Mouse (Mus musculus): ENCODE data around the gene Olfr1.

Olfr1 gene

GRCm38 (mm10) chr11:73399514-73399913 is at the start of gene Olfr1:
Gene Olfr1 (minus strand): TSS chr11:73399614.
- DNase-seq (ENCODE audit: low spot score in 2 of 2), result no peak

- no peak for DNase-seq (ENCODE audit: low spot score in 2 of 2)
These were observed 29.0 kb upstream of the Olfr1 start, which contains the start of gene Olfr378 for GRCm38 (mm10) chr11:73428377-73428776. Gene Olfr378 (minus strand): TSS chr11:73428477.

GRCm38 (mm10) chr11:73395374-73395773 is 4.0 kb downstream of the Olfr1 start:
- DNase-seq (ENCODE audit: low spot score in 2 of 2), result no peak

GRCm38 (mm10) chr11:73370946-73371345 is 28.5 kb downstream of the Olfr1 start, which contains the start of gene Olfr376:
Gene Olfr376 (plus strand): TSS chr11:73371246.
- DNase-seq (ENCODE audit: low spot score in 2 of 2), result no peak

GRCm38 (mm10) chr11:73350483-73350882 is 48.9 kb downstream of the Olfr1 start, which contains the start of gene Olfr20:
Gene Olfr20 (plus strand): TSS chr11:73350783.
- no peak for DNase-seq (ENCODE audit: low spot score in 2 of 2)

All from cerebellum, postnatal 4 days (tissue).